Mouse (Mus musculus) R1 (cell line): ENCODE measurements around the gene Ndufb7.
"Not testable (repeated sequence)": the region's sequence is repeated elsewhere in the genome, so short reads cannot be mapped to it uniquely, and the experiment has no call there.

Experiments
- DNase-seq: peaks from one replicate; pipeline ENCODE4 v3.0.0-alpha.2; 2018; ENCODE audit warnings: low read depth, low spot score

Ndufb7 gene

DNA sequence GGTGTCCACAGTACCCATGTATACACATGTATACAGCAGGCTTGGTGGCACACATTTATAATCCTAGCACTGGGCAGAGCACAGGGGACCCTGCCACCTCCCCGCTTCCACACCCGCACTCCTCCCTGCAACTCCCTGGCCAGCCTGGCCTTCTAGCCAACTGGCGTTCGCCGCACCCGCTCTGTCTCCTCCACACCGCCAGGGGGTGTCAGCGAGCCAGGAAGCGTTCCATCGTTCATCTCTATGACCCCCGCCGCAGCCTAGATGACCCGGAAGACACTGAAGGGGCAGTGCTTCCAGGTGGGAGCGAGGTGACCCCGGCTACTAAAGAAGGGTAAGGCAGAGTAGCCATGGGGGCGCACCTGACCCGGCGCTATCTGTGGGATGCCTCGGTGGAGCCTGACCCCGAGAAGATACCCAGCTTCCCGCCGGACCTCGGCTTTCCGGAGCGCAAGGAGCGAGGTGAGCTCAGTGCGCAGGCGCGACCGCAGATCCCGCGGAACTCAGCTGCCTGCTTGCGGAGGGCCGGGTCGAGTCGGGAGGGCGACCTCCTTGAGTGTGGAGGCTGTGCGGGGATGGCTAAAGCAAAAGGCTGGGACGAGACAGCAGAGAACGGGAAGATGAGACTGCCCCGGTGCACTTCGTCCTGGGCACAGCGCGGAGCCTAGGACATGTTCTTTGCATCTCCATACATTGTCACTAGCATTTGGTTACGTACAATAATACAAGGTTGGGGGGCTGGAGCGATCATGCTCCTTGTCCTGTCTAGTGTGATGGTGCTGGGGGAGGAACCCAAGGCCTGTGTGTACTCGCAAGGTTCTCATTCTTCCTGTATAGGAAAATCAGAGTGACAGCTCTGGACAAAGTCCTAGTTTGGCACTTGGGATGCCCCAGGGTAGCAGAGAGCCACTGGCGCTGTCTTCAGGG, at the start of gene Ndufb7:
Gene Ndufb7, plus strand, starts transcription at position 203 of the 927 bp plus-strand sequence.
- peak; percentile 91 for DNase-seq

DNA sequence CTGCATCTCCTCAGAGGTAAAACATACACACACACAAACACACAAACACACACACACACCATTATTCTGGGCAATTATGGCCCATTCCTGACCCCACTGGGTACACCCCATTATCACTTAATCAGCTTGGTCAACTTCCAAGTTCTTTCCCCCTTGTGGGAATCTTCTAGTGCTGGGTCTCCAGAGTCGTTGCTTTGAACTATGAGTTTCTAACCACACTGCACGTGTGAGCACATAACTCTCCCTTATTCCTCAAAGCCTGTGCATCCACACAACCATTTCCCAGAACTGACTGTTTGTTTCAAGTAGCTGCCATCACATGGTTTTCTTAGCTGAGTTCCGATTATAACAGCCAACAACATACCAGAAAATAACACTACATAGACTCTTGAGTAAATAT, 46.0 kb upstream of the Ndufb7 start:
- DNase-seq: no peak

- DNase-seq: not testable (repeated sequence)
Observed at GRCm38 (mm10) chr8:83520907-83521306, 45.6 kb upstream of the Ndufb7 start.

DNA sequence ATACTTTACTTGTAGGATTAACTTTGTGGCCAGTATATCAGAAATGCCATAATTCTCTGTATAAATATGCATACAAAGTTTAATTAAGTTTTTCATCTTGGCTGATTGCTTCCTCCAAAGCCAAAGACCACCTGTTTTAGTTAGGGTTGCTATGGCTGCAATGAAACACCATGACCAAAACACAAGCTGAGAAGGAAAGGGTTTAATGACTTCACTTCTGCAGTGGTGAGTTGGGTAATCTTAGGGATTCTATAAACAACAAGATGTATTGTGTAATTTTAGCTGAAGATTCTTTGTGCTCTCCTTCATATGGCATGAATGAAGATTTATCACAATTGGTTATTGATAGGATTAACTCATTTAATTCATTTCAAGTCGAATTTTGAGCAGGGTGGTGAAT, 45.2 kb upstream of the Ndufb7 start:
- no peak for DNase-seq

DNA sequence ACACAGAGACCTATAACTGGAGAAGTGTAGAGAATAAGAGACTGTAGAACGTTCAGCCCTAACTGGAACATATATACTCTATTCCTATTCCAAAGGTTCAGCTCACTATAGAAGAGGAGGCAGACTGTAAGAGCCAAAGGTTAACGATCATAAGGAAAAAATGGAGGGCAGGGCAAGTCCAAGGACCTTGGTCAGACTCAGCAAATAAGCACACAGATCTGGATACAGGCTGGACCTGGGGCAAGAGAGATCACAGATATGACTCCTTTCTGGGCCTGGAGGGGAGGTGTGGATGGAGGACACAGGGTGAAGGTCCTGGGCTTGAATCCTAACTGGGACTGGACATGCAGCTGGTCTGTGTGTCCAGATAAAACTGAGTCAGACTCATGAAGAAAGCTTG, 31.7 kb upstream of the Ndufb7 start:
- no peak for DNase-seq

- no peak for DNase-seq
Observed at GRCm38 (mm10) chr8:83535736-83536135, 30.7 kb upstream of the Ndufb7 start, which contains the start of gene Olfr370. TSS of gene Olfr370 (plus strand) at chr8:83535780.

GRCm38 (mm10) chr8:83562669-83563068, 3.8 kb upstream of the Ndufb7 start:
- no peak for DNase-seq

DNA sequence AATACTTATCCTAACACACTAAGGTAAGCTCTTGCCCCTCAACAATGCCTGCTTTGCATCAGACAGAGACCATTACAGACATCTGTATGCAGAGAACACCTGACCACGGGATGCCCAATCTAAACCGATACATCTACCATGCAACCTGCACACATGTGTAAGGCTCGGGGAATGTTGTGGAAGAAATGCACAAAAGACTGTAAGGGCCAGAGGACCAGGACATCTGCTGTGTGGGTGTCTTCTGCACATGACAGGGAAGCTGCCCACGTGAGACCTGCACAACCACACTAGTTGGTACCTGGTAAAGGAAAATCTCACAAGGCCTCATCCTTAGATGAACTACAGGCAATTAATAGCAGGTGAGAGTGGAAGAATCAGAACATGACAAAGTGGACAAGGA, 3.2 kb upstream of the Ndufb7 start:
- DNase-seq: no peak

DNA sequence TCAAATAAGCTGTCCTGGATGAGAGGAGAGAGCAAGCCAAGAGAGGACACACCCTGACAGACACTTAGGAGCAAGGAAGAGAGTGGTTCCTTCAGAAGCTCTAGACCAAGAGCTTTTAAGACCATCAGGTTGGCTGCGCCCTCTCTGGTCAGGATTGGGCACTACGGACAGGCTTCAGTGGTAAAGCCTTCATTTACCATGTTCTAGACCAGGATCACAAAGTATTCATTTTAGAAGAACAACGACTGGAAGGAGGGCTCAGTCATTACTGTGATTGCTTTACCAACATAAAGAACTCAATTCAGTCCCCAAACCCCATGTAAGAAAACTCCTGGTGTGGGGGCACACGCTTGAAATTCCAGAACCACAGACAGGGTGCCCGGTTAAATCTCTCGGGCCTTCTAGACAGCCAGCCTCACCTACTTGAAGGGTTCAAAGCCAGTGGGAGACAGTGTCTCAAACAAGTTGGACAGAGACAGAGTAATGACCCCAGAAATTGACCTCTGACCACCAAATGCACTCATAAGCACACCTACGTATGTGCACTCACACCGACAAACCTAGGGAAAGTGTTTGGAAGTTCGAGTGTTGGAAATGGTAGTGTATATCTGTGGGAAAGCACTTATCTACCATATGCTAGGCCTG, 618 bp upstream of the Ndufb7 start:
- DNase-seq: no peak

DNA sequence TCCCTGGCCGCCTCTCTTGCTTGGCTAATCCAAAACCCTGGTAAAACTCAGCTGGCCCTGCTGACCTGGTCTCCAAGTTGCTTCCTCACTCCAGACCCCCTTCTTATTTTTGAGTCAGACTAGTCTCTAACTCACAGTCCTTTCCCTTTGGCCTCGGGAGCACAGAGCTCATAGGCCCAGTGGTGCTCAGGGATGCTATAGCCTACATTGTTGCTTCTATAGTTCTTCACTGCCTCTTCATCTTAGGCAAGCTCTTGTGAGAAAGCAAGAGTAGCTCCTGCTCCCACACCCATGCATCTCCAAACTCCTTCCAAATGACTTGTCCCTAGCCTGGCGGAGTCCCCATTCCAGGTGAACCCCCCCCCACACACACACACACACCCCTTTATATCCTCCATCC, 1.2 kb downstream of the Ndufb7 start:
- no peak for DNase-seq

DNA sequence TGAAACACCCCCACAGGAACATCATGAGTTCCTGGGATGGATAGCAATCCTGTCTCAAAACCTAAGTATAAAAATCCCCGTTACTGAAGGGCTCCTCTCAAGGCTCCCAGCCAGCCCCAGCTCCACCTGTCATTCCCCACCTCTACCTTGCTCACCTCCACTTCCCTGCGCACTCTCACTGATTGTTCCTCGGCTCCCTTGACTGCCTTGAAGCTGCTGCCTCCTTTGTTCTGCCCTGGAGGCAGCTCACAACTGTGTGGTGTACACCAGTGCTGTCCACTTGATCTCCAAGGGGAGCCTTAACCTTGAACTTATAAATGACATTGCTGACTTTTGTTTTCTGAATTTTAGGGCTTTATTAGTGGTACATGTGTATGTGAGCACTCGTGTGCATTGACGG, 1.7 kb downstream of the Ndufb7 start:
- DNase-seq: peak; percentile 63

DNA sequence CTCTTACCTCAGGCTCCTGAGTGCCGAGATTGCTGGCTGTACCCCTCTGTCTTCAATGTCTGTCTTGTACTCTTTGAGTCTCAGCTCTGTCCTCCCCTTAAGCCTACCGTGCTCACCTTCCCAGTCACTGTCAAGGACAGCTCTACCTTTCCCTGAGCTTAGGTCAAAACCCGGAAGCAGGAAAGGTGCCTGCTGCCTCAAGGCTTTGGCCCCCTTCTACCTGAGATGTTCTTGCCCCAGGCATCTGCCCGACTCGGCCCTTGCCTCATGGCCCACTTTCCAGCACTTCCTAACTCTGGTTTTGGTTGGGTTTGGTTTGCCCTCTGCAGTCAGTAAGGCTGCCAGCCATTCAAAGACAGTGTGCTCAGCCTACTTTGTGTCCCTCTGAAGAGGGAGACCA, 2.3 kb downstream of the Ndufb7 start:
- DNase-seq: no peak

DNA sequence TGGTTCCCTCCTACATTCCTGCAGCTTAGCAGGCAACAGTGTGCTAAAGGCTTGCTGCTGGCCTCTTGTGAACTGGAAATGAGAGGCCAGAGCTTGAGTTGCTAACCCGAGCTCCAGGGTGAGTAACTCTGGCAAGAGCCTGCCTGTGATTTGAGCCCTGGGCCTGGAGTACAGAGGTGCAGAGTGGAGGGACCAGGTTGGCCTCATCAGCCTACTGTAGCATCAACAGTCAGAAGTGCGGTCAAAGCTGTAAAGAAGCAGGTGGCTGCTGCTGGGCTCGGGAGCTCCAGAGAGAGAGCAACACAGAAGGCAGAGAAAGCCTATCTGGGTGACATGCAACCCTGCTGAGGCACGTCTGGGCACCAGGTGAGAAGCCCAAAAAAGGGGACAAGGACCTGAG, 2.7 kb downstream of the Ndufb7 start:
- DNase-seq: no peak

- DNase-seq: no peak
Observed at GRCm38 (mm10) chr8:83570272-83571000, 4.0 kb downstream of the Ndufb7 start.

GRCm38 (mm10) chr8:83571001-83571340, 4.5 kb downstream of the Ndufb7 start:
- DNase-seq: not testable (repeated sequence)

GRCm38 (mm10) chr8:83571791-83572190, 5.3 kb downstream of the Ndufb7 start:
- DNase-seq: no peak

GRCm38 (mm10) chr8:83572246-83572812, 5.9 kb downstream of the Ndufb7 start:
- DNase-seq: no peak

GRCm38 (mm10) chr8:83573140-83573875, 6.8 kb downstream of the Ndufb7 start:
- no peak for DNase-seq

DNA sequence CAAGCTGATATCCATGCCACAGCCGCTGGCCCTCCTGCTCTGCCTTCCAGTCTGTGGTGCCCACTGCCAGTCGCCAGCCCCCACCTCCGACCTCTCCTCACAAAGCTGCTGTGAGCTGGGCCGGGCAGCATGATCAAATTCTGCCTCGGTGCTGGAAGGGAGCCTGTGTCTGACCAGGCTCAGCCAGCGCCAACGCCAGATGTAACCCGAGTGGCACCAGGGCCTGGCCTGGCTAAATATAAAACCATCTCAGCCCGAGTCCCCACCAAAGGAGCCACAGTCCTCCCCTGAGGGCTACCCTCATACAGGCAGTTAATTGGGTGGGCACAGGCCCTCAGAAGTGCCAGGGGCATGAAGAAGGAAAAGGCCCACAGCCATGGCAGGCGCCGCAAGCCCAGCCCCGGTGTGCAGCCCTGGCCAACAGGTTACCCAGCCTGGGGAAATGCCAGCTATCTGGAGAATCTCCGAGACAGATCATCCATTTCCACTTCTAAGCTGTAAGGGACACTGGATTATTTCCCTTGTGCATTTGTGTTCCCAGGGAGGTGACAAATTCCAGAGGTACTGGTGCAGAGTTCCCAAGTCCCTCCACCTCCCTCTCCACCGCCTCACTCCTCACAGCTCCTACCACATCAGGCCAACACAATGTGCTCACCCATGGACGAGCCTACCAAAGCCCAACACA, 8.3 kb downstream of the Ndufb7 start:
- DNase-seq: no peak
